Mouse (Mus musculus) embryo, embryonic 10 days (tissue): ENCODE results near the gene Ambra1.

Experiments
- DNase-seq: peaks from one replicate; pipeline ENCODE4 v3.0.0-alpha.2; 2015; ENCODE audit warnings: low spot score

Ambra1 gene

DNA sequence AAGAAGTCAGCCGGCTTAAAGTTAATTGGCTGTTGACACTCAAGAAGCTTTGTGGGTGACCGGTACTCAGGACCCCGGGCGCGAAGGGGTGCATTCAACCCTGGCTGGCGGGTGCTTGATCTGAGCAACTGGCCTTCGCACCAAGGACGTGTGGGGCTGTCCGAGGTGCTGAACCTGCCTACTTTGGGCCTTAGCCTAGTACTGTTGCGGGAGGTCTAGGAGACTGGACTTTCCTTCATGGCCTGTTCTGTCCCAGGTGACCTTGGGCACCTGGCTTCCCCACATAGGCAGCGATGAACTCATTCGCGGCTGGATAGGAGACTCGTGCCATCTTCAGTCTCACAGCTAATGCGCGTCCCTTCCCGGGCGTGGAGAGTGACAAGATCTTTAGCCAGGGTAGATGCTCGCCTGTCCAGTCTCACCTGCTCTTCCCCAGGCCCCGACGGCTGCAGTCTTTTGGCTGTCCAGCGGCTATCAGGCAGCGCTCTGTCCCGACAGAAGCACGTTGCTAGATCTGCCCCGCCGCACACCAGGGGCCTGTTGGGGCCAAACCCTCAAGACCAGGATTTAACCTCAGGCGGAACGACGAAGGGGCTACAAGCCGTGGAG is 191.4 kb downstream of the Ambra1 start:
- peak; percentile 86 for DNase-seq

DNA sequence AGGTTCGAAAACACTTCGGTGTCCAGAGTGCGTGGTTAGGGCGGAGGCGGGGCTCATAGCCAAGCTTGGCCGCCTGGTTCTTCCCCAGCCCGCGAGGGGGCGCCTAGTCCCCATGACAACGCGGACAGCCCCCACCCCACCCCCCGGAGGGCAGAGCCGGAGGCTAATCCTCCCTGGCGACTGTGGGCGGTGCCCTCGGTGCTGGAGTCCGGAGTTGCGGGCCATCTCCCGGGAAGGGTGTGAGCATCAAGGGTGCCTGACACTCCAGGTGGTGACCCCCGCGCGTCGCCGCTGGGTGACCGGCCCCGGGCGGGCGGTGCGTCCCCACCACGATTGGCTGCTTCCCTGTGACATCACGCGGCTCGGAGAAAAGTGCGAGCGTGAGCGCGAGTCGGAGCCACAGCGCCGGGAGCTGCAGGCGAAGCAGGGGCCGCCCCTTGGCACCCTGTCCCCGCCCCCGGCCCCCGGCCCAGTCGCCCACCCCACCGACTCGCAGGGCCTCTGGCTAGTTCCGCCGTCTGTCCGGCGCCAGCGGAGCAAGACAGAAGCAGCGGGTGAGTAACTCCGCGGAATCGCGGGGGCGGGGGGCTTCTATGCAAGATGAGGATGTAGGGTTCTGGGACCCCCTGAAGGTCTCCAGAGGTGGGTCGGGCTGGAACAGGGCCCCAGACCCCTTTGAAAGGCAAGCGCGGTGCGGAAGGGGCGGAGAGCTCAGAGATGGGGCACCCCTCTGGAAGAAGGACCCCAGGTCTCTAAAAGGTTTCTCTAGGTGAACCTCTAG is 192.0 kb downstream of the Ambra1 start:
- peak; percentile 81 for DNase-seq

DNA sequence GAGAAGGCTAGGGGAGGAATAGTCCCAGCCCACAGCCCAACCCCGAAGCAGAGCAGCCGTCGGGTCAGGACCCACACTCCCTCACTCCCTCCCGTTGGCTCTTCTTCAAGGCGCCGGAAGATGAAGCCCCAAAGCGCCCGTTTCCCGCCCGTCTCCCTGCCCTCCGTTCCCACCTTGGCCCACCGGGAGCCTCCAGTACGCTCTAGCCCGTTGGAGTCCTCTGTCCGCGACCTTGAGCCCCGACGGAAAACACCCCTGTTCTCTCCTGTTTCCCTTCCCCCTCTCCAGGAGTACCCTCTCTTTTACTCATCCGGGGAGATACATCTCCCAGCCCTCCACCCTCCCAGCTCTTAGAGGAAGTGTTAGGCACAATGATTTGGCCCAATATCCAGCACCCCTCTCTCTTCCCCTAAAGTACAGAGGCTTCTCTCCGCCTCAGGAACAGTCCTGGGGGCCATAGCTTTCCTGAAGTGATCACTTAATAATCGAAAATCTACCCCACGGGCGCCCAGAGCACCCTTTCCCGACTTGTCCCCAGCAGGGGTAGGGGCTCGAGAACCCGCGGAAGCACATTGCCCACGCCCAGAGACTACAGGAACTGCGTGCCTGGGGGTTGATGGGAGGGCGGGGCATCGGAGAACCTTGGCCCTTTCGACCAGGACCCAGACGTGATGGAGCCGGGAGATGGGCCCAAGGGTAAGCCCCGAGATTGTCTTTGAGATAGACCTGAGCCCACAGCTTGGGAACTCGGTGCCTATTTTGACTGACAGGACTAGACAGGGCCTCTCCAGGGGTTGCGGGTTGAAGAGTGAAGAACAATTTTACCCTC is 192.9 kb downstream of the Ambra1 start:
- peak; percentile 23 for DNase-seq

DNA sequence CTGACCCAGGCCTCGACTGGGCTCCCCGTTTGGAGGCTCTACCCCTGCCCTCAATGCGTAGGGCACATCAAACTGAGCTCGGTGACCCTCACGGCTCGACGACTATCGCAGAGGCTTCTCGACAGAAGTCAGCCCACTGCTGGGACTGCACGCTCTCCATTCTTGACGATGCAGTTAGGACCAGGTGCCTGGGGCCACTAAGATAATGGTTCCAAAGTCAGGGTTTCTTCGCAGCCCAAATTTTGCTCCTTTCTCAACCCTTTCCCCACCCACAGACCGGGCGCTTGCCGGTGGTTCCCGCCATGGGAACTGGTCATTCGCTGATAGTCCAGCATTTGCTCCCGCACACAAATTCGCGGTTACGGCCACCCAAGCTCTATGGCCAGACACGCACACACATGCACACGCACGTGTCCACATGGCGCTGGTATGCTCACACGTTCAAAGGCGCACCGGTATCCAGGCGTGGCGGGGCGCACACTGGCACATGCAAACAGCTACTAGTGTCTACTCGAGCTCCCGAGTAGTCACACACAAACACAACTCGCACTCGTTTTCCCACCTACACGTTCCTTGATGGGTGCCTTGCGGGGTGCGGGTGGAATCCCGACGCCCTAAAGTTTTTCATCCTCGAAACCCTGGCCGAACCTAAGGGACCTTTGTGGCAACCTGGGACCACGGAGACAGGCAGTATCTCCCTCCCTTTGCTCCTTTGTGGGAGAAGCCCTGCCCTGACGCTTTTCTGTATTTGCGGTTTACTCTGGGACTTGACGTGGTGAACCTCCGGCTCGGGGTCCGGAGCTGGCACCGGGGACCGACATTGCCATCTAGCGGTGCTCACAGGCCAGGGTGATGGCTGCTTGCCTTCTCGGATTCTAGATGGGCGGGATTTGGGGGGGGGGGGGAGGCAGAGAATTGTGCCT is 193.7 kb downstream of the Ambra1 start:
- peak; percentile 90 for DNase-seq

DNA sequence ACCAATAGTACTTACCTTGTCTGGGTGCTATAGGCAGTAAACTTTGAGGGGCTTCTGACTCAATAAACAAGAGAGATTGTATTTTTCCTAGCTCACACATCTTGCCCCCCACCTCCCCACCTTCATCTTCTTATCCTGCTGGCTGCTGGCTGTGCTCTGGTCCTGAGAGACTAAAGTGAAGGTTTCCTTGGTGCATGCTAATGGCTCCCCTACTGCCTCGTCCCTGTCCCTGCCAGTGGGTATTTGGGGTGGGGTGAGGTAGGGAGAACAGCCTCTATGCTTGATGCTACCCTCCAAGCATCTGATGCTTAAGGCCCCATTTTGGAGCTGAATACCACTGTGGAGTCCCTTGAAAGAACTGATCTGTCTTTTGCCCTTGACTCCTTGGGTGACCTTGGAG is 194.8 kb downstream of the Ambra1 start:
- no peak for DNase-seq

DNA sequence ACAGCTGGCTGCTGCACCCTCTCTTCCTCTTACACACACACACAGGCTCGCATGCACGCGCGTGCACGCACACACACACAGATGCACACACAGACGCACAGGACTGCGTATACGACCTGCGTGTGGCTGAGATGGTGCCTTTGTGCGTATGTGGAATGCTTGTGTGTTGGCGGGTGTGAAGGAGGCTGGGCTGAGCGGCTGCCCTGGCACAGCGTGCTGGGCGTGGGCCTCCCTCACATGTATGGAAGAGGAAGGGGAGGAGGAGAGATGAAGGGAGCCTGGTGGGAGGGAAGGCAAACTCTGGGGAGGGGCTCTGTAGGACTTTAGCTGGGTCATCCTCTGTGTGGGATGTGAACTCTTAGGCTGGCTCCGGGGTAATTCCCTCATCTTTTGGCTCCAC is 195.5 kb downstream of the Ambra1 start:
- DNase-seq = no peak

DNA sequence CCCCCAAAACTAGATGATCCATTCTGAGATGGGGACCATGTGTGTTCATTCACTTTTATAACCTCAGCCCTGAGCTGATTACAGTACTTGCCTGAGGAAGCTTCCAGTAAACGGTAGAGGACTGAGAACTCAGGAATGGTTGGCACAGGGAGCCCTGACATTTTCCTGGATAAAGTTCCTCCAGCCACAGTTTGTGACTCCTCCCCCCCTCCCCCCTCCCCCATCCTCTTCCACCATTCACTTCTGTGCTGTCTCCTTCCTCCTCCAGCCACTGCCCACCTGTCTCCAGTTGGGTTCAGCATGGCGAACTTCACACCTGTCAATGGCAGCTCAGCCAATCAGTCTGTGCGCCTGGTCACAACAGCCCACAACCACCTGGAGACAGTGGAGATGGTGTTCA is 197.0 kb downstream of the Ambra1 start, which contains the start of gene Chrm4:
TSS of gene Chrm4 (plus strand) at position 301 of the 400 bp plus-strand sequence.
- DNase-seq = no peak

DNA sequence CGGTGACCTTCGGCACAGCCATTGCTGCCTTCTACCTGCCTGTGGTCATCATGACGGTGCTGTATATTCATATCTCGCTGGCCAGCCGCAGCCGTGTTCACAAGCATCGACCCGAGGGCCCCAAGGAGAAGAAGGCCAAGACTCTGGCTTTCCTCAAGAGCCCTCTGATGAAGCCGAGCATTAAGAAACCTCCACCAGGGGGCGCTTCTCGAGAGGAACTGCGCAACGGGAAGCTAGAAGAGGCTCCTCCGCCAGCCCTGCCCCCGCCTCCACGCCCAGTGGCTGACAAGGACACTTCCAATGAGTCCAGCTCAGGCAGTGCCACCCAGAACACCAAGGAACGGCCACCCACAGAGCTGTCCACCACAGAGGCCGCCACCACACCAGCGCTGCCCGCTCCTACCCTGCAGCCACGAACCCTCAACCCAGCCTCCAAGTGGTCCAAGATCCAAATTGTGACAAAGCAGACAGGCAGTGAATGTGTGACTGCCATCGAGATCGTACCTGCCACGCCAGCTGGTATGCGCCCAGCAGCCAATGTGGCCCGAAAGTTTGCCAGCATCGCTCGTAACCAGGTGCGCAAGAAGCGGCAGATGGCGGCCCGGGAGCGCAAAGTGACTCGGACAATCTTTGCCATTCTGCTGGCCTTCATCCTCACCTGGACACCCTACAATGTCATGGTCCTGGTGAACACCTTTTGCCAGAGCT is 198.0 kb downstream of the Ambra1 start:
- peak; percentile 85 for DNase-seq

DNA sequence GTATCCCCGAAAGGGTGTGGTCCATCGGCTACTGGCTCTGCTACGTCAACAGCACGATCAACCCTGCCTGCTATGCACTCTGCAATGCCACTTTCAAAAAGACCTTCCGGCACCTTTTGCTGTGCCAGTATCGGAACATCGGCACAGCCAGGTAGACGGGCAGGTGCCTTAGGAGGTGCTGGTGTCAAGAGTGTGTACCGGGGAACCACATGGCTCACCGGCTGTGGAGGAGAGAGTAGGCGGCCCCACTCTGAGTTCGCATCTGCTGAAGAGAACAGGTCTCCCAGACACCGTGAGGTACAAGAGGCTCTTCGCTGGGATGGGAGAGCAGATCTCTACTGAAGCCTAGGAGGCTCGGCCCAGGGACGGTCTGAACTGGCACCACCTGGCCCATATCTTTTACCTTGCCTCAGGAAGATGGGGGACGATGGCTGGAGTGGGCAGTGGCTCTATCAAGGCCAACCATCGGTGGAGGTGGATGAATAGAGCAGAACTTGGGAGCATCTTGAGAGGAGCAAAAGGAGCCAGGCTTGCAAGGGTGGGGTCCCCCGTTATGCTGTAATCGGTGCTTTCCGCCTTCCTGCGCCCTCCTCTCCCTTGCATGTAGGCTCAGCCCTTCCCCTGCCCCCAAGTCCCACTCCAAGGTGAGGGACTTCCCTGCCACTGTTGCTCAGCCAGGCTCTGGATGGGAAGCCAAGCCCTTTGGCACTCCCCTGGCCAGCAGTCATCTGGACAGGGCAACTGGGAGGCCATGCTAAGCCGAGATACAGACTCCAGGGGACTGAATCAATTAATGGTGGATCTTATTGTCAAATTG is 198.8 kb downstream of the Ambra1 start:
- DNase-seq = peak; percentile 35

DNA sequence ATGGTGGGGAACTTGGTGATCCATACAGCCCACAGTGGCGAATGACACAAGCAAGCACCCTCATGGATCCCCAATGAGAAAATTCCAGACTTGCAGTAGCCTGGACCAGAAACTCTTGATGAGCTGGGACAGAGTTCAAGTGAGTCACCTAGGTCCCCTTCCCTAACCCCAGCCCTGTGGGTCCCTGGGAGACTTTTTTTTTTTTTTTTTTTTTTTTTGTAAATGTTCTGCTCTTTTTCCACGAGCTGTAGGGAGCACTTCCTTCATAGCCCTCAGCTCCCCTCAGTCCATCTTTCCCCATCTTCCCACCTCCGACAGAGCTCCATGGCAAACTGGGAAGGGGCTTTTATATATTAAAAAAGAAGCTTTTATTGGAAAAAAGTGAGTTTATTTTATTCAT is 199.5 kb downstream of the Ambra1 start:
- DNase-seq = no peak

DNA sequence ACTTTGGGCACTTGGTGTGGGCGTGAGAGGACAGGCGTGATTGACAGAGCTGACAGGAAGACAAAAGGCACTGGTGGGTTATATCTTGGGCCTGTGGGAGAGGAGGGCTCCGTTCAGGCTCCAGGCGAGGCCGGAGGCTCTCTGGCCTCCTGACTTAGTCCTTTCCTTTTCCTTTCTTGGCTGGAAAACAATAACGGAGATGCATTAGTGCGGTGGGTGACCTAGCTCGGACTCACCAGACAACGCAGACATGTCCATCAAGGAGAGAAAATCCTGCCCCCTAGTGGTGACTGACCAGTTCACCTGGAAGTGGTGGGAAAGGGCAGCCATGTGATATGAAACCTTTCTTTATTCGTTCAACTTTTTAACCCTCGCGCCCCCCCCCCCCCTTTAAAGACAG is 200.0 kb downstream of the Ambra1 start:
- peak; percentile 97 for DNase-seq

DNA sequence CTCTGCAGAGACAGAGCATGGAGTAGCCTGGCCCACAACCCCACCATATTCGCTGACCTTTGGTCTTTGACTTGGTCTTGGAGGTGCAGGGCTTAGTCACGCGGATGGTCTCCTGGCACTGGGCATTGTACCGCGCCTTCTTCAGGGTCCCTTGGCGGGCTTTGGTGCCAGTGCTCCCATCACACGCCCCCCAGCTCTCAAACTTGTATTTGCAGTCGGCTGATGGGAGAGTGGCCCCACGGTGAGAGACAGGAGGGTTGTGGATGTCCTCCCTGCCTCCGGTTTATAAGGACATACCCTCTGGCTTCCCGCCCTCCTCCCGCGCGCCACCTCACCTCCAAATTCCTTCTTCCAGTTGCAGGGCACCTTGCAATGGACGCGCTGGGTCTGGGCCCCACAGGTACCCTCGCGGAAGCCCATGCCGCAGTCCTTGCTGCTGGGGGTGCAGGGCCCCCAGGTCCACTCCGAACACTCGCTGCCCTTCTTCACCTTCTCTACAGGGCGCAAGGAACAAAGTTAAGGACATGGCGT is 200.9 kb downstream of the Ambra1 start:
- DNase-seq = peak; percentile 49

DNA sequence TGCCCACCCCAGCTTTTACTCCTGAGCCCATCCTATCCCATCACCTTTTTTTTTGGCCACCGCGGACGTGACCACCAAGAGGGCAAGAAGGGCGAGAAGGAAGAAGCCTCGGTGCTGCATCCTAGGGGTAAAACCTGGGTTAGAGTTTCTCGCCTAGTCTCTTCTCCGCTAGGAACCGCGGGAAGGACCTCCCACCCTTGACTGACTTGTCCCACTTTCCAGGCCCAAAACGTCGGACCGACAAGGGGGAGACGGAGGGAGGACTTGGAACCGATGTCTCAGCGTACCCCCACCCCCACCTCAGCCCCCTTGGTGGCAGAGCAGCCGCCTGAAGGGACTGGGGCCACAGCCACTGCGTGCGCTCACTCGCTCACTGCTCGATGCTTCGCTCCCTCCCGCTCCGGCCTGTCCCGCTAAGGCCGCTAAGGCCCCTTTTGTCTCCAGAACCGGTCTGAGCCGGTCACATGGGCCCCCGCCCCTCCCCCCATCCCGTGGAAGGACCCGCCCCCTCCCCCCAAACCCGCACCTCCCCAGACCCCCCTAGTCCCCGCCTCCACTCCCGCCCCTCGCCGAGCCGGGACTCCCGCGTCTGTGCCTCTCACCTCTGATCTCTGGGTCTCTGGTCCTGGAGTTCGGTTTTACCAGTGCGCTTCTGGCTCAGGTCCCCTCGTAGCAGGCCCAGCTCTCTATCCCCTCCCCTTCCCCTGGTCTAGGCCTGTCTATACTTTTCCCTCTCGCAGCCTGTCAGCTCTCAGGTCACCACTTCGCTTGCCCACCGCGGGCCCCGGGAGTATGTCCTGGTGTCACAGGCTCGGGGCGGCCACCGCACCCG is 201.6 kb downstream of the Ambra1 start:
- peak; percentile 93 for DNase-seq

DNA sequence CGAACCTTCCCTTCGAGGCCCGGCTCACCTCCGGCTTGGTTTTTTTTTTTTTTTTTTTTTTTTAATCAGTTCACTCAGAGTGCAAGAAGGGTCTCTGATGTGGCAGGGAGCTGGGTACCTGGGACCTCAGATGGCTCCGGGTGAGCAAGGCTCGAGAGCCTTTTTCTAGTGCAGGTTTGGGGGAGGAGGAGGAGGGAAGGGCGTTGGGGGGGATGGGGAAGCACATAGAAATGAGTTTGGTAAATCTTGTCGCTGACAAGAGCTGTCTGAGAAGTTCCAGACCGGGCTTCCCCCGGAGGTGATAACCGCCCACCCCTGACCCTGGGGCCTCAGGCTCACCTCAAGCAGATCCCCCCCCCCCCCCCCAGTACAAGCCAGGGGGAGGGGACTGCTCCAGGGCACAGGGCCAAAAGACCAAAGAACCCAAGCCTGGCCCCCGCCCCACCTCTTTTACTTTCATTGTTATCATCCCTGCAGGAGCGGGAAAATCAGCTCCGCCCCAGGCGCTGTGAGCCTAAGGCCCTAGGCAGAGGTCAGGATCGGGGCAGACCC is 202.3 kb downstream of the Ambra1 start, which contains the start of gene Mdk:
TSS of gene Mdk (minus strand) at position 138 of the 552 bp plus-strand sequence.
- peak; percentile 92 for DNase-seq

DNA sequence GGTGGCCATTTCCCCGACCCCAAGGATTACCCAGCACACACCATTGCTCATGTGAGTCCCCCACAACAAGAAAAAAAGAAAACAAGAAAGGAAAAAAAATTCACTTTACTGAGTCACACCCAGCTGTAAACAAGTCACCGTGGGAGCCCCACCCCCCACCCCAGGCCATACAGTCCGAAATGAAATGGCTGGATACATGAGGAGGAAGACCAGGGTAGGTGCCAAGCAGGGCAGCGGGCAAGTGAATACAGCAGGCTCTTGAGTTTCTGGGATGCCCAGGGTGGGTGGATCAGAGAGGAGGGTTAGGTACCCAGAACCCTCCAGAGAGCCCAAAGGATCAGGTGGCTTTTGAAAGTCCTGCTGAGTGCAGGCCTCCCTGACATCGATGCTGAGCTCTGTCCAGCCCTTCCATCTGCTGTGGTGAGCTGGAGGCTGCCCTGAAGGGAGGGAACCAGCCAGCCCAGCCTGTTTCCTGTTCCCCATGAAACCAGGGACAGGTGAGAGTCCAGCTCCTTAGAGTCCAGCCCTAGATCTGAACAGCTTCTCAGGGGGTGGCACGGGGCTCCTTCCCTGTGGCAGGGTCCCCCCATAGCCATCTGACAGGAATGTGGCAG is 202.9 kb downstream of the Ambra1 start:
- peak; percentile 57 for DNase-seq

DNA sequence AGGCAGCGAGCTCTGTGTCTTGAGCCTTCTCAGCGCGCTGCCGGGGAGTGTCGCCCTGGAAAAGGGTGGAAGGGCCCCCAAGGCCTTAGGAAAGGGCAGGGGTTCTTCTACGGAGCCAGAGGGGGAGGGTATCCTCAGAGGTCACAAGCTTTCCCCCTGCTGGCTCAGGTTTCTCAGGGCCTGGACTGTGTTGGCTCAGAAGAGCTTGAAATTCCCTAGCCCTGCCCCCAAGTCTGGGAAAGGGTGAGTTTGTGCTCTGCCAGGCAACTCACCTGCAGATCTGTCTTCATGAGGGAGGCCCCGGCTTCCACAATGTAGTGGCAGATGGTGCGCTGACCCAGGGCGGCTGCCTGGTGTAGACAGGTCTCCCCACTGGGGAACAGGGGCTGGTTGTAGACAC is 203.5 kb downstream of the Ambra1 start:
- DNase-seq = peak; percentile 80

DNA sequence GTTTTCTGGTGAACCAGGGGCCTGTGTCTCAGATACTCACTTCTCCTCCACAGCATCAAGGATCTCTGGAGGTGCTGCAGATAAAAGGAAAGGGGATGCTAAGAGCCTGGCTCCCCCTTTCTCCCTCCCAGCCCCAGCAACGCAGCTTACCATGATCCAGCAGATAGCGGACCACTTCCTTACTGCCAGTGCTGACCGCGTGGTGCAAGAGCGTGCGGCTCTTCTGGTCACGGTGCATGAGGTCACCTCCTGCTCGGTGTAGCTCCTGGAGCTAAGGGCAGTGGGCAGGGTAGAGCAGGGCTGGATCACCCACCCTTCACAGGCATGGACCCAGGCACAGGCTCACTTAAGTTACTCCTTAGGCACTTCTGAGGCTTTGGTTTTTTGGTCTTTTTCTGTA is 204.1 kb downstream of the Ambra1 start:
- peak; percentile 56 for DNase-seq
